Mouse (Mus musculus): ENCODE results near the gene Ociad1. TPM values are rescaled to one million over a fixed set of nuclear protein-coding genes. Genes with fewer than 3 reads are reported as not detected.

Ociad1 gene
- polyA plus RNA-seq, 1 experiment = 213 TPM

DNA sequence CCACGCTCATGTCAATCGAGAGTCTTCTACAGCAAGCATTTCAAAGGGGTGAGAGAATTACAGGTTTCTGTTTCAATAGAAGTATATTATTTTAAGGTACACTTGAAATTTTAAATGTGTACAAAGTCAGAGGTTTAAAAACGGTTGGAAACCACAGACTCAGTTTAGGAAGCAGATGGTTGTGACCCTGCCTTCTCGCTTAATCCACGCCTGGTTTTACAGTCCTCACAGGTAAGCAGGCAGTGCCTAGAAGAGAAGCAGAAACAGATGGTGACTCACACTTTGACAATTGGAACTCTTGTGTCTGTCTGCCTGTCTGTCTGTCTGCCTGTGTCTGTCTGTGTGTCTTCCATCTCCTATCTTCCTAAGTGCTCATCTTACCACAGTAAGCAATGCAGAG is 31.0 kb downstream of the Ociad1 start:
- Histone ChIP-seq H3K27me3 (ENCODE audit: control insufficient read depth, insufficient read depth, insufficient read length) (no peaks in the 10 kb centered on the region), H3ac (ENCODE audit: control insufficient read depth, insufficient read length) (no peak overlapping the region), H3K36me3 (ENCODE audit: control insufficient read depth, insufficient read depth) (no peaks in the 10 kb centered on the region), H3K4me3 (no peak overlapping the region), H3K4me2 (ENCODE audit: low read depth) (no peak overlapping the region), H3K79me2 (ENCODE audit: control insufficient read depth, insufficient read depth) (no peaks in the 10 kb centered on the region)
- TF ChIP-seq TCF3 (IDR thresholded peaks at IDR 0.05; ENCODE audit: insufficient read length, low read depth) (no peak), REST (IDR thresholded peaks at IDR 0.05; ENCODE audit: insufficient read depth, insufficient read length) (no peak), POLR2A (IDR thresholded peaks at IDR 0.05; ENCODE audit: insufficient read length, low read depth) (no peak), E2F4 (IDR thresholded peaks at IDR 0.05; ENCODE audit: insufficient read depth) (no peak), MYOD1 (IDR thresholded peaks at IDR 0.05; ENCODE audit: control insufficient read depth in 1 of 3, insufficient read length in 2 of 3, low read depth in 2 of 3) (no peak), MAX (IDR thresholded peaks at IDR 0.05; ENCODE audit: low read depth) (no peak), SRF (IDR thresholded peaks at IDR 0.05; ENCODE audit: control insufficient read depth, insufficient read length, low read depth) (no peak), TCF12 (IDR thresholded peaks at IDR 0.05; ENCODE audit: insufficient read depth, poor library complexity, severe bottlenecking) (no peak), MYOG (IDR thresholded peaks at IDR 0.05; ENCODE audit: control insufficient read depth in 1 of 3, insufficient read depth in 1 of 3, insufficient read length in 2 of 3, low read depth in 2 of 3) (no peak), POLR2AphosphoS2 (IDR thresholded peaks at IDR 0.05; ENCODE audit: insufficient read length, low read depth) (no peak), USF1 (IDR thresholded peaks at IDR 0.05; ENCODE audit: low read depth) (no peak), CEBPB (IDR thresholded peaks at IDR 0.05; ENCODE audit: insufficient read depth, poor library complexity, severe bottlenecking) (no peak)

DNA sequence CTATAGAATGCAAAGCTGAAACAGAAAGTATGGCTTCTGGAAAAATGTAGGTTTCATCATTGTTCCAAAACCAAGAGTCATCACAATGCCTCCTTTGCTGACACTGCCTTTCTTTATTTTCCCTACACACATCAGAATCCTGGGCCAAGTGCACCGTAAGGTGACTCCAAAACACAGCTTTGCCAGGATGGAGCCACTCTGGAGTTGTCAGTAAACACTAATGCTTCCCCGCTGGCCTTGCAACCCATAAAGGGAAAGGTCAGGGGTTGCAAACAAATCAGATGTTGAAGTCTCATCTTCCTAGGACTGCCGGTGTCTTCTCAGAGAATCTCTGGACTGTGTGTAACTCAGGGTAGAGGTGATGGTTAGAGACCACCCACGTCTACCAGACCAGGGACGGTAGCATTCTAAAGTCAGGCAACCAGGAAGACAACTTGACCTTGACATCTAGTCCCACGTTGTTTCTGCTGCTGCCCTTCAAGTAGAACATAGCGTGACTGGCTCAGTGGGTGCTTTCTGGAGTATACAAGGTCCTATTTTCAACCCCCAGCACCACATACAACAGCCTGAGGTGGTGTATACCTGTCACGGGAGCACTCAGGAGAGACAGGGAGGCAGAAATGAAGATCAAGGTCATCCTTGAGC is 32.1 kb downstream of the Ociad1 start:
- no peaks in the 10 kb centered on the region for H3K36me3 ChIP-seq (ENCODE audit: control insufficient read depth, insufficient read depth)
- no peak overlapping the region for H3K4me2 ChIP-seq (ENCODE audit: low read depth)
- H3ac ChIP-seq (ENCODE audit: control insufficient read depth, insufficient read length) = no peak overlapping the region
- no peaks in the 10 kb centered on the region for H3K79me2 ChIP-seq (ENCODE audit: control insufficient read depth, insufficient read depth)
- H3K27me3 ChIP-seq (ENCODE audit: control insufficient read depth, insufficient read depth, insufficient read length) = no peaks in the 10 kb centered on the region
- H3K4me3 ChIP-seq = no peak overlapping the region
- TF ChIP-seq REST (IDR thresholded peaks at IDR 0.05; ENCODE audit: insufficient read depth, insufficient read length) (no peak), TCF3 (IDR thresholded peaks at IDR 0.05; ENCODE audit: insufficient read length, low read depth) (no peak), MYOG (IDR thresholded peaks at IDR 0.05; ENCODE audit: control insufficient read depth in 1 of 3, insufficient read depth in 1 of 3, insufficient read length in 2 of 3, low read depth in 2 of 3) (no peak)

DNA sequence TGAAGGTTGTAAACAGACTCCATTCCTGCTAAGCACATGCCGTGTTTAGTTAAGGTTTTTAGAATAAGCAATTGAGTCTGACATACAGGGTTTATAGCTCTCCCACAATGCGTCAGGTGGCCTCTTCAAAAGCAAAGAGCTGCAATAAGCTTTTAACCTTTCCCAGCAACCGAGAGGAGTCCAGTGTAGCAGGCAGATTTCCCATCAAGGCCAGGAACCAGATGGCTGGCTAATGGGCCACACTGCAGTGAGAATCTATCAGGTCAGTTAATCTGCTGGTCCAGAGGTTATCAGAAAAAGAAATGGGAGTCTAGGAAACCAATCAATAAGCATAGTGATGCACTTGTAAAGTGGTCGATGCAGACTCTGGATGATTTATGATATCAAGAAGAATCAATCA is 38.4 kb downstream of the Ociad1 start:
- Histone ChIP-seq H3K4me2 (ENCODE audit: low read depth) (no peak overlapping the region), H3K27me3 (ENCODE audit: control insufficient read depth, insufficient read depth, insufficient read length) (no peaks in the 10 kb centered on the region), H3K36me3 (ENCODE audit: control insufficient read depth, insufficient read depth) (no peaks in the 10 kb centered on the region), H3K79me2 (ENCODE audit: control insufficient read depth, insufficient read depth) (no peaks in the 10 kb centered on the region), H3K4me3 (no peak overlapping the region), H3ac (ENCODE audit: control insufficient read depth, insufficient read length) (no peak overlapping the region)
- TF ChIP-seq TCF3 (IDR thresholded peaks at IDR 0.05; ENCODE audit: insufficient read length, low read depth) (no peak), MYOD1 (IDR thresholded peaks at IDR 0.05; ENCODE audit: control insufficient read depth in 1 of 3, insufficient read length in 2 of 3, low read depth in 2 of 3) (no peak), MAX (IDR thresholded peaks at IDR 0.05; ENCODE audit: low read depth) (no peak)

DNA sequence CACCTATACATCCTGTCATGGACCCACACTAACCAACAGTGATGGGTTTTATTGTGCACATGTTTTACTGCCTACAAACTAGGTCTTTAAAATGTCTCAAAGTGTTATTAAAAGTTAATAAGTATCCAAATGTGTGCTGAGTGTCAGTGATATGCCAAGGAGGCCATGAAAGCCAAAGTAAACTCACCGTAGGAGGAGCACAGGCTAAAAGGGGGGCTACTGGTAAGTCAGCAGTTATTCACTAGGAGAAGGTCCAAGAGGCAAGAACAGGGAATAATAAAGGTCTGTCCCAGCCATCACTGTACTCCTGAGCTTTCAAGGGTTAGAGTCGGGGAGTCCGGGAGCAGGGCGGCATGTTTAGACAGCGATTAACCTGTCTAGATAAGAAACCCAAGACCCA is 43.9 kb downstream of the Ociad1 start:
- H3K27me3 ChIP-seq (ENCODE audit: control insufficient read depth, insufficient read depth, insufficient read length) = no peaks in the 10 kb centered on the region
- H3K36me3 ChIP-seq (ENCODE audit: control insufficient read depth, insufficient read depth) = no peaks in the 10 kb centered on the region
- no peaks in the 10 kb centered on the region for H3K79me2 ChIP-seq (ENCODE audit: control insufficient read depth, insufficient read depth)
- H3ac ChIP-seq (ENCODE audit: control insufficient read depth, insufficient read length) = no peak overlapping the region
- H3K4me3 ChIP-seq = no peak overlapping the region
- TF ChIP-seq MAX (IDR thresholded peaks at IDR 0.05; ENCODE audit: low read depth) = no peak
- TF ChIP-seq TCF3 (IDR thresholded peaks at IDR 0.05; ENCODE audit: insufficient read length, low read depth) = no peak
- TF ChIP-seq REST (IDR thresholded peaks at IDR 0.05; ENCODE audit: insufficient read depth, insufficient read length) = no peak
- TF ChIP-seq POLR2AphosphoS2 (IDR thresholded peaks at IDR 0.05; ENCODE audit: insufficient read length, low read depth) = no peak
- no peak for TF ChIP-seq TCF12 (IDR thresholded peaks at IDR 0.05; ENCODE audit: insufficient read depth, poor library complexity, severe bottlenecking)
- no peak for TF ChIP-seq E2F4 (IDR thresholded peaks at IDR 0.05; ENCODE audit: insufficient read depth)
- no peak for TF ChIP-seq MYOD1 (IDR thresholded peaks at IDR 0.05; ENCODE audit: control insufficient read depth in 1 of 3, insufficient read length in 2 of 3, low read depth in 2 of 3)
- no peak for TF ChIP-seq MYOG (IDR thresholded peaks at IDR 0.05; ENCODE audit: control insufficient read depth in 1 of 3, insufficient read depth in 1 of 3, insufficient read length in 2 of 3, low read depth in 2 of 3)
- no peak for TF ChIP-seq POLR2A (IDR thresholded peaks at IDR 0.05; ENCODE audit: insufficient read length, low read depth)
- TF ChIP-seq SRF (IDR thresholded peaks at IDR 0.05; ENCODE audit: control insufficient read depth, insufficient read length, low read depth) = no peak
- no peak for TF ChIP-seq CEBPB (IDR thresholded peaks at IDR 0.05; ENCODE audit: insufficient read depth, poor library complexity, severe bottlenecking)
- no peak for TF ChIP-seq USF1 (IDR thresholded peaks at IDR 0.05; ENCODE audit: low read depth)
- H3K4me2 ChIP-seq (ENCODE audit: low read depth) = no peak overlapping the region

DNA sequence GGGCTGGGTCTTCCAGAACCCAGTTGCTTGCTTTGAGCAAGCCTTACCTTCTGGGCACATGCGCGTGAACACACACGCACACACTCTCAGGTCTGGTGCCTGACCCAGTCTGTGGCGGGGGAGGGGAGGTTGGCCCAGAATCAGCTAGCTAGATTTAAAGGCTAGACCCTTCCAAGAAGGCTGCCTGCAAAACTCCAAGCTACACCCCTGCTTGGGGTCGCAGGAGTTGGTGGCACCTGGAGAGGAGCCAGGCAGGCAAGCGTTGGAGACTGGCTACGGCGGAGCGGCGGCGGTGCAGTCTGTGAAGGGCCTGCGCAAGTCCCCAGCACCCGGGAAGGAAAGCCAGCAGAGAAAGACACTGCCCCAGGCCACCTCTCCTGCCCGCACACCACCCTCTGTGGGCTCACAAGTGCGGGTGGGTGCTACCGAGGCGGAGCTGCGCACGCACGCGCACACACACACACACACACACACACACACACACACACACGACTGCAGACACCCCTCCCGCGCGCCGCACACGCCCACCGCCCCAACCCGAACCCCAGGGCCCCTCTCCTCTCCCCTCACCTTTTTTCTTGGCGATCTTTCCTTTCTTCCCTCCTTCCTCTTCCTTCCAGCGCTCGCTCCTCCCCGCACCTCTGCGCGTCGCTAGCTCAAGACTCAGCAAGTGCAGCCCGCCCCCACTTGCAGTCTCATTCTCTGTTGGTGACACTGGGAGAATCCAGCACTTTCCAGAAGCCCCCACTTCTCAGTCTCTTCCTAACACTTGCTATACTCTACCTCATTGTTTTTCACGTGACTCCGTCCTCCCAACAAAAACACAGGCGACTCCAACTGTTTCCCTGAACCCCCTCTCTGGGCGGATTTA is 45.6 kb downstream of the Ociad1 start:
- H3K36me3 ChIP-seq (ENCODE audit: control insufficient read depth, insufficient read depth) = no peaks in the 10 kb centered on the region
- no peaks in the 10 kb centered on the region for H3K79me2 ChIP-seq (ENCODE audit: control insufficient read depth, insufficient read depth)
- H3K4me3 ChIP-seq = no peak overlapping the region
- no peak for TF ChIP-seq E2F4 (IDR thresholded peaks at IDR 0.05; ENCODE audit: insufficient read depth)
- no peak for TF ChIP-seq REST (IDR thresholded peaks at IDR 0.05; ENCODE audit: insufficient read depth, insufficient read length)
- TF ChIP-seq MAX (IDR thresholded peaks at IDR 0.05; ENCODE audit: low read depth) = no peak
- no peak for TF ChIP-seq MYOD1 (IDR thresholded peaks at IDR 0.05; ENCODE audit: control insufficient read depth in 1 of 3, insufficient read length in 2 of 3, low read depth in 2 of 3)
- no peak for TF ChIP-seq USF1 (IDR thresholded peaks at IDR 0.05; ENCODE audit: low read depth)
- no peak for TF ChIP-seq SRF (IDR thresholded peaks at IDR 0.05; ENCODE audit: control insufficient read depth, insufficient read length, low read depth)
- TF ChIP-seq TCF3 (IDR thresholded peaks at IDR 0.05; ENCODE audit: insufficient read length, low read depth) = no peak
- no peak for TF ChIP-seq POLR2AphosphoS2 (IDR thresholded peaks at IDR 0.05; ENCODE audit: insufficient read length, low read depth)
- no peak for TF ChIP-seq CEBPB (IDR thresholded peaks at IDR 0.05; ENCODE audit: insufficient read depth, poor library complexity, severe bottlenecking)
- TF ChIP-seq MYOG (IDR thresholded peaks at IDR 0.05; ENCODE audit: control insufficient read depth in 1 of 3, insufficient read depth in 1 of 3, insufficient read length in 2 of 3, low read depth in 2 of 3) = no peak
- no peak for TF ChIP-seq TCF12 (IDR thresholded peaks at IDR 0.05; ENCODE audit: insufficient read depth, poor library complexity, severe bottlenecking)
- no peak for TF ChIP-seq POLR2A (IDR thresholded peaks at IDR 0.05; ENCODE audit: insufficient read length, low read depth)
- no peaks in the 10 kb centered on the region for H3K27me3 ChIP-seq (ENCODE audit: control insufficient read depth, insufficient read depth, insufficient read length)
- H3K4me2 ChIP-seq (ENCODE audit: low read depth) = peak overlapping the region; percentile 5
- H3ac ChIP-seq (ENCODE audit: control insufficient read depth, insufficient read length) = no peak overlapping the region
